Mouse (Mus musculus): Measurements from ENCODE around the gene Trappc3.

Trappc3 gene

GRCm38 (mm10) chr4:126251655-126252254 is 10.4 kb upstream of the Trappc3 start:
- DNase-seq (ENCODE audit: low spot score), result peak; percentile 42

- DNase-seq (ENCODE audit: low spot score), result no peak
Measured at GRCm38 (mm10) chr4:126252411-126253237, 9.5 kb upstream of the Trappc3 start.

- no peak for DNase-seq (ENCODE audit: low spot score)
Measured at GRCm38 (mm10) chr4:126253637-126254272, 8.4 kb upstream of the Trappc3 start.

- DNase-seq (ENCODE audit: low spot score), result peak; percentile 54
Measured at GRCm38 (mm10) chr4:126254315-126255112, 7.6 kb upstream of the Trappc3 start.

GRCm38 (mm10) chr4:126255113-126256001 is 6.8 kb upstream of the Trappc3 start:
- peak; percentile 75 for DNase-seq (ENCODE audit: low spot score)

- DNase-seq (ENCODE audit: low spot score), result peak; percentile 88
Measured at GRCm38 (mm10) chr4:126256131-126256791, 5.9 kb upstream of the Trappc3 start, which contains the start of gene Map7d1. TSS of gene Map7d1 (minus strand) at chr4:126256343.

- DNase-seq (ENCODE audit: low spot score), result peak; percentile 81
Measured at GRCm38 (mm10) chr4:126256967-126257881, 4.9 kb upstream of the Trappc3 start.

- peak; percentile 52 for DNase-seq (ENCODE audit: low spot score)
Measured at GRCm38 (mm10) chr4:126259063-126259462, 3.1 kb upstream of the Trappc3 start.

GRCm38 (mm10) chr4:126259523-126260160 is 2.5 kb upstream of the Trappc3 start:
- DNase-seq (ENCODE audit: low spot score), result peak; percentile 91

- peak; percentile 84 for DNase-seq (ENCODE audit: low spot score)
Measured at GRCm38 (mm10) chr4:126260520-126261201, 1.5 kb upstream of the Trappc3 start.

- no peak for DNase-seq (ENCODE audit: low spot score)
Measured at GRCm38 (mm10) chr4:126261266-126261665, 859 bp upstream of the Trappc3 start.

GRCm38 (mm10) chr4:126261675-126262074 is 450 bp upstream of the Trappc3 start:
- DNase-seq (ENCODE audit: low spot score), result no peak

- DNase-seq (ENCODE audit: low spot score), result no peak
Measured at GRCm38 (mm10) chr4:126269292-126269691, 7.2 kb downstream of the Trappc3 start.

- no peak for DNase-seq (ENCODE audit: low spot score)
Measured at GRCm38 (mm10) chr4:126273753-126274152, 11.6 kb downstream of the Trappc3 start.

- DNase-seq (ENCODE audit: low spot score), result no peak
Measured at GRCm38 (mm10) chr4:126275081-126275480, 13.0 kb downstream of the Trappc3 start.

- DNase-seq (ENCODE audit: low spot score), result no peak
Measured at GRCm38 (mm10) chr4:126275681-126276131, 13.6 kb downstream of the Trappc3 start.

GRCm38 (mm10) chr4:126277906-126278564 is 15.9 kb downstream of the Trappc3 start:
- DNase-seq (ENCODE audit: low spot score), result peak; percentile 86

- DNase-seq (ENCODE audit: low spot score), result peak; percentile 68
Measured at GRCm38 (mm10) chr4:126278565-126278915, 16.4 kb downstream of the Trappc3 start.
